Mouse (Mus musculus) C2C12 (cell line): ENCODE measurements around the gene Pdss2. TPM values are rescaled to one million over a fixed set of nuclear protein-coding genes. Genes with fewer than 3 reads are reported as not detected.

ENCODE experiments used
- H3K27me3 ChIP-seq: one replicate; pipeline ENCODE4 v1.6.1; 2011; ENCODE audit not compliant: control insufficient read depth, insufficient read depth, insufficient read length
- H3K36me3 ChIP-seq: one replicate; pipeline ENCODE4 v1.6.1; 2011; ENCODE audit not compliant: control insufficient read depth, insufficient read depth
- H3K4me3 ChIP-seq: one replicate; pipeline ENCODE4 v1.5.1; 2011; ENCODE audit warnings: mild to moderate bottlenecking, control low read depth; ENCODE audit not compliant: poor library complexity, insufficient read depth, severe bottlenecking
- H3K79me2 ChIP-seq: one replicate; pipeline ENCODE4 v1.6.1; 2011; ENCODE audit not compliant: control insufficient read depth, insufficient read depth
- H3K79me3 ChIP-seq: one replicate; pipeline ENCODE4 v1.6.1; 2011; ENCODE audit warnings: low read depth, control low read depth
- H3ac ChIP-seq: one replicate; pipeline ENCODE3; 2011; ENCODE audit warnings: low read depth; ENCODE audit not compliant: control insufficient read depth, insufficient read length
- CEBPB ChIP-seq: IDR thresholded peaks from one replicate; pipeline ENCODE4 v1.6.1; 2011; ENCODE audit warnings: low read depth, mild to moderate bottlenecking, control low read depth, moderate library complexity
- CTCF ChIP-seq: IDR thresholded peaks from one replicate; pipeline ENCODE4 v1.5.1; 2011; ENCODE audit not compliant: control insufficient read depth, insufficient read depth, insufficient read length
- FOSL1 ChIP-seq: IDR thresholded peaks from one replicate; pipeline ENCODE4 v1.8.0; 2011; ENCODE audit warnings: mild to moderate bottlenecking, low read length; ENCODE audit not compliant: poor library complexity, insufficient read depth, severe bottlenecking
- MAX ChIP-seq: IDR thresholded peaks from one replicate; pipeline ENCODE4 v1.6.1; 2011; ENCODE audit warnings: mild to moderate bottlenecking, control low read depth
- MYOD1 ChIP-seq: IDR thresholded peaks from one replicate; pipeline ENCODE4 v1.6.1; 2011; ENCODE audit warnings: low read depth; ENCODE audit not compliant: control insufficient read depth, insufficient read length
- MYOG ChIP-seq: IDR thresholded peaks from one replicate; pipeline ENCODE4 v1.6.1; 2011; ENCODE audit not compliant: control insufficient read depth, insufficient read length; ENCODE audit errors: extremely low read depth
- USF1 ChIP-seq: IDR thresholded peaks from one replicate; pipeline ENCODE4 v1.6.1; 2011; ENCODE audit warnings: low read depth, mild to moderate bottlenecking, control low read depth, moderate library complexity
- polyA plus RNA-seq: library from polyadenylated mRNA; unstranded; fragments of >200 nt; fragmentation: generic; extraction: Trizol; gene quantifications from one replicate; pipeline ENCODE4 v1.2.1, GENCODE M21; 2012; ENCODE audit warnings: missing spikeins

The Pdss2 gene
- polyA plus RNA-seq, 1 experiment = 7.5 TPM

DNA sequence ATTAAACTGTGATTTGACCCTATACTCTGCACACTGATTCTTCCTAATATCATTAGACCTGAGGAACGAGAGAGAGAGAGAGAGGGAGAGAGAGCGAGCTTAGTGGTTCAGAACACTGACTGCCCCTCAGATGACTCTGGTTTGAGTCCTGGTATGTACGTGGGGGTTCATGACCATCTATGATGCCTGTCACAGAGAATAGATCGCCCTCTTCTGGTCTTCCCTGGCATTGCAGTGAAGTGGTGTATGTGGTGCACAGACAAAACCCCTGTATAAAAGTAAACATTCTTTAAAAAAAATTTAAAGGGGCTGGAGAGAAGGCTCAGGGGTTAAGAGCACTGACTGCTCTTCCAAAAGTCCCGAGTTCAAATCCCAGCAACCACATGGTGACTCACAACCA is 157.0 kb downstream of the Pdss2 start:
- Histone ChIP-seq H3ac (no peak overlapping the region), H3K4me3 (no peak overlapping the region), H3K27me3 (no peaks in the 10 kb centered on the region), H3K79me2 (no peaks in the 10 kb centered on the region), H3K79me3 (no peaks in the 10 kb centered on the region), H3K36me3 (no peaks in the 10 kb centered on the region)
- TF ChIP-seq MAX = no peak
- no peak for TF ChIP-seq CEBPB
- no peak for TF ChIP-seq USF1
- TF ChIP-seq FOSL1 = no peak
- peak; percentile 16 for TF ChIP-seq CTCF

DNA sequence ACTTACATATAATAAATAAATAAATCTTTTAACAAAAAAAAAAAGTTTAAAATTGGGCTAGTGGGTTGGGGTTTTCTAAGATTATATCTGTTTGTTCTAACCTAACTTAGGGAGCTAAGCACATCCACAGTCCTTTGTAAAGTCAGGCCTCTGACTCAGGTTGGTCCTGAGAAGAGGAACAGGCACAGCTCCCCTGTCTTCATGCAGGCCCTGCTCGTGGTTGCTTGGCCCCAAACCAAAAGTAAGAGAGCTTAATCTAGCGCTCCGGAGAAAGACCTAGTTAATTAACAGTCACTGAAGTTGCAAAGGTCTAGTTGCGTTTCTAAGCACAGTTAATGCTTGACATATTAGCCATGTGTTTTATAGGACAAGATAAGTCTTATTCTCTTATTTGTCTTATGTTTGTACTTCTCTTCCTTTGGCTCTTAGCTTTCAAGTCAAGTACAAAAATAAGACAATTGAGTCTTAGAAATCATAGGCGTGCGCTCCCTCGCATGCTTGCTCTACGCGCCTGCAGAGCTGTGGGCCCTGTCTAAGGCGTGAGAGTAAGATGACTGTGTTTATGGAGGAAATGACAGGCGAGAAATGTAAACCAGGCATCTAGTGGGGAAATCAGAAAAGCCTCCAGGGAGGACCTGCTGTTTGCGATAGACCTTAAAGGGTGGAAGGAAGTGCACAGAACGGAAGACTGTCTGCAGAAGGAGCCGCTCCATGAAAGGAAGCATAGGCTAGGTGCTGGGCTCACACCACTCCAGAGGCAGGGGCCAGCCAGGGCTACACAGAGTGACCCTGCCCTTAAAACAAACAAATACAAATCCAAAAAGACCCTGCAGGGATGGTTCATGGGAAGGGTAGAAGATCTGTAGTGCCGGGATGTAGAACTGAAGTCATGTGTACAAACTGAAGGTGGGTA is 157.7 kb downstream of the Pdss2 start:
- TF ChIP-seq MAX (no peak), CEBPB (no peak), USF1 (no peak), MYOD1 (no peak), FOSL1 (no peak), MYOG (no peak), CTCF (no peak)
- H3K4me3 ChIP-seq = no peak overlapping the region
- H3ac ChIP-seq = no peak overlapping the region
- H3K79me3 ChIP-seq = no peaks in the 10 kb centered on the region
- no peaks in the 10 kb centered on the region for H3K79me2 ChIP-seq
- H3K36me3 ChIP-seq = no peaks in the 10 kb centered on the region
- H3K27me3 ChIP-seq = no peaks in the 10 kb centered on the region

DNA sequence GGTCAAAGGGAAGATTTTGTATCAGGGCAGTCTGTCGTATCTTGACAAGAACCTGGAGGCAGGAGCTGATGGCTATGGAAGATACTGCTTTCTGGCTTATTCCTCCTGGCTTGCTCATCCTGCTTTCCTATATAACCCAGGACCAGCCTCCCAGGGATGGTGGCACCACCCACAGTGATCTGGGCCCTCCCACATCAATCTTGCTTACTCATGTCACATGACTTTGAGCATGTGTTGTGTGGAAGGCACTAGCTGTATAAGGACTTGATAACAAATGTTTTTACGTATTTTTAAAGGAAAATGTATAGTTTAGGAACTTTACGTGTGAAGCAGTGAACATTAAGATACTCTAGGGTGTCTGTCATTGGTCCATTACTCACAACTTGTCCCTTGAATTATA is 161.4 kb downstream of the Pdss2 start:
- Histone ChIP-seq H3K79me3 (no peaks in the 10 kb centered on the region), H3K36me3 (no peaks in the 10 kb centered on the region), H3K4me3 (no peak overlapping the region), H3K79me2 (no peaks in the 10 kb centered on the region), H3K27me3 (no peaks in the 10 kb centered on the region), H3ac (no peak overlapping the region)
- TF ChIP-seq CEBPB (no peak), MYOG (no peak), USF1 (no peak), FOSL1 (no peak), MAX (no peak), MYOD1 (no peak), CTCF (no peak)

DNA sequence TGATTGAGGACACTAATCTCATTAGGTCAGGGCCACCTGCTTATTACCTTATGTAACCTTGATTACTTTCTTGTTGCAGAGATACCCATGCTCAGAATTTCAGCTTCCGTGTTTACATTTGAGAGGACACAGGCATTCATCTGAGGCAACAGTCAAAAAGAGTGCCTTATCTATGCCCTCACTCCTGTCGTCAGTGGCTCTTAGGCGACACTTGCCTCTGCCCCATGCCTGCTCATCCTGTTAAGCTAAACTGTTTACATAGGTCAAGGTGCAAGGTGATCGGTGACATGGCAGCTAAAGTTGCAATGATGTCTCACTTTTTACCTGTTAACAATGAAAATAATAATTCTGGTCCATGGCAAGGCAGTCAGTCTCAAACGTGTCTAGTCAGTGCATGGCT is 163.3 kb downstream of the Pdss2 start:
- no peaks in the 10 kb centered on the region for H3K79me3 ChIP-seq
- no peak overlapping the region for H3K4me3 ChIP-seq
- H3K79me2 ChIP-seq = no peaks in the 10 kb centered on the region
- H3K36me3 ChIP-seq = no peaks in the 10 kb centered on the region
- H3ac ChIP-seq = no peak overlapping the region
- TF ChIP-seq FOSL1 (no peak), MYOG (no peak)
- H3K27me3 ChIP-seq = no peaks in the 10 kb centered on the region

DNA sequence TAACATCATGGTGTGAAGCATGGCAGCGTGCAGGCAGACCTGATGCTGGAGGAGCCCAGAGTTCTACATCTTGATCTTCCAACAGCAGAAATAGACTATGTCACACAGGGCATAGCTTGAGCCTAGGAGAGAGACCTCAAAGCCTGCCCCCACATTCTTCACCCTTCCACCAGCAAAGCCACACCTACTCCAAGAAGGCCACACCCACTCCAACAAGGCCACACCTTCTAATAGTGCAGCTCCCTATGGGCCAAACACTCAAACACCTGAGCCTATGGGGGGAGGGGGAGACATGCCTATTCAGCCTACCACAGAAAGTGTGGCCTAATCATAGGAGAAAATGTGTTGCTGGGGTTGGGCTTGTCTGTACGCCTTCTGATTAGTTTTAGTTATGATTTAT is 171.6 kb downstream of the Pdss2 start:
- Histone ChIP-seq H3K27me3 (no peaks in the 10 kb centered on the region), H3K4me3 (no peak overlapping the region), H3K36me3 (no peaks in the 10 kb centered on the region), H3ac (no peak overlapping the region), H3K79me3 (no peaks in the 10 kb centered on the region), H3K79me2 (no peaks in the 10 kb centered on the region)
- no peak for TF ChIP-seq MAX
- no peak for TF ChIP-seq CTCF
- no peak for TF ChIP-seq CEBPB
- no peak for TF ChIP-seq MYOG
- TF ChIP-seq FOSL1 = no peak
- no peak for TF ChIP-seq USF1
- TF ChIP-seq MYOD1 = no peak

DNA sequence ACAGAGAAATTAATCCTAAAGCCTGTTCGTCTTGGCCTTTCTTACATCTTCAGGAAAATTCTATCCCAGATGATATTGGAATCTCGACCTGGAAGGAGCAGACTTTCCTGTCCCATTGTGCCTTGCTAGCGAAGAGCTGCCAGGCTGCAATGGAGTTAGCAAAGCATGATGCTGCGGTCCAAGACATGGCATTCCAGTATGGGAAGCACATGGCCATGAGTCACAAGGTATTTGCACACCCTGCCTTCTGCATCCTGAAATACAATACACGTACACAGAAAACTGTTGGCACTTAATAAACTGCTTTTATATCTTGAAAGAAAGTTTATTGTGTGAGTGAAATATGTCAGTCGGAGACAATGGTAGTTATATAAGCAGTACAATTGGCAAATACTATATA is 172.5 kb downstream of the Pdss2 start:
- TF ChIP-seq CTCF (no peak), MAX (peak; percentile 53)
- Histone ChIP-seq H3K79me2 (no peaks in the 10 kb centered on the region), H3K4me3 (no peak overlapping the region), H3ac (no peak overlapping the region), H3K79me3 (no peaks in the 10 kb centered on the region), H3K36me3 (no peaks in the 10 kb centered on the region), H3K27me3 (no peaks in the 10 kb centered on the region)
